Mouse (Mus musculus): ENCODE measurements around the gene Rarb.

DNA sequence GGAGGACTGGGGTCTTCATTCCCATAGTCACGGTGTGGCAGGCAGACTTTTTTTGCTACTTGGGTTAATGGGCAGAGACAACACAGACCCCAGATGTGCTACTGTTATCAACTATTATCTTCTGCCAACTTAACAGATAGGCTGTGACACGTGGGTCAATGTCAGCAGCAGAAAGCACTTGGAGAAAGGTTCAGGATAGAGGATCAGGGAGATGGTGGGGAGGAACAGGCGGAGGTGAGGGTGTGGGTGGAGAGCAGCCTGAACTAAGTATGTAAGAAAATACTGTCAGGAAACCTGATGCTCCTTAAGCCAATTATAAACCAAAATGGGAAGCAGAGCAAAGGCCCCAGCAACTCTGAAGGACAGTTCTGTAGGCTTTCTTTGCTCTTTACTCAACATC lies 101.1 kb downstream of the Rarb start:
- no peak for TF ChIP-seq CTCF (IDR thresholded peaks at IDR 0.05; ENCODE audit: low read depth, low read length)
- TF ChIP-seq TAL1 (conservative IDR thresholded peaks at IDR 0.05; ENCODE audit: low read depth, low read length) = no peak
- TF ChIP-seq GATA1 (IDR thresholded peaks at IDR 0.05; ENCODE audit: borderline replicate concordance, low read length) = no peak
